Mouse (Mus musculus) kidney, postnatal 0 days (tissue): ENCODE data around the gene Dip2c. TPM values are rescaled to one million over a fixed set of nuclear protein-coding genes. Genes with fewer than 3 reads are reported as not detected.

Experiments used
- ATAC-seq: fragments of 200-750 bp; cut with Nextera tagmentation; replicated peaks from 2 replicates; pipeline ENCODE4 v1.8.0; 2017; ENCODE audit warnings: low read depth, moderate number of reproducible peaks, moderate TSS enrichment, moderate library complexity; ENCODE audit not compliant: low FRiP score
- DNase-seq: peaks from one replicate; pipeline ENCODE4 v3.0.0-alpha.2; 2016; ENCODE audit warnings: low spot score
- H3K27ac ChIP-seq: fragments of 300-500 bp; sonication (generic); 2 replicates; pipeline ENCODE4 v1.5.1; 2014; ENCODE audit warnings: mild to moderate bottlenecking
- H3K27me3 ChIP-seq: fragments of 300-500 bp; sonication (generic); 2 replicates; pipeline ENCODE4 v1.6.1; 2014; ENCODE audit warnings: low read length, mixed read lengths; ENCODE audit not compliant: insufficient read depth
- H3K36me3 ChIP-seq: fragments of 300-500 bp; sonication (generic); 2 replicates; pipeline ENCODE4 v1.6.1; 2014; ENCODE audit warnings: low read length, mixed read lengths; ENCODE audit not compliant: insufficient read depth
- H3K4me1 ChIP-seq: fragments of 300-500 bp; sonication (generic); replicated peaks from 2 replicates; pipeline ENCODE4 v1.6.1; 2014; ENCODE audit warnings: antibody characterized with exemption, low read length, mixed read lengths; ENCODE audit not compliant: insufficient read depth
- H3K4me2 ChIP-seq: fragments of 300-500 bp; sonication (generic); 2 replicates; pipeline ENCODE4 v1.6.1; 2014; ENCODE audit warnings: mild to moderate bottlenecking, low read length, moderate library complexity, mixed read lengths
- H3K4me3 ChIP-seq: fragments of 300-500 bp; sonication (generic); replicated peaks from 2 replicates; pipeline ENCODE4 v1.5.1; 2014; ENCODE audit warnings: low read depth, low read length
- H3K9ac ChIP-seq: fragments of 300-500 bp; sonication (generic); 2 replicates; pipeline ENCODE4 v1.6.1; 2014; ENCODE audit warnings: low read depth, low read length
- H3K9me3 ChIP-seq: fragments of 300-500 bp; sonication (generic); replicated peaks from 2 replicates; pipeline ENCODE4 v1.6.1; 2016; ENCODE audit warnings: low read length, inconsistent platforms, mixed read lengths
- CTCF ChIP-seq: IDR thresholded peaks from 2 replicates; pipeline ENCODE4 v1.5.1; 2016; ENCODE audit warnings: antibody characterized with exemption, low read depth, mild to moderate bottlenecking, moderate library complexity
- WGBS: fragments of 180-500 bp; shearing (Covaris S2); extraction: QIAGEN DNeasy Blood & Tissue Kit; methylation state at CpG from one replicate; pipeline ENCODE4 v1.1.7; 2014; 5-methylcytosine and 5-hydroxymethylcytosine counted together
- polyA plus RNA-seq: library from polyadenylated mRNA; unstranded; fragments of >200 nt; fragmentation: Nextera tagmentation; extraction: Ambion mirVana; gene quantifications from 2 replicates; pipeline ENCODE4 v1.2.1, GENCODE M21; 2015

Gene Dip2c
- polyA plus RNA-seq, 1 experiment from 2014 or later, result 3.8 TPM

GRCm38 (mm10) chr13:9562099-9562498 lies 285.8 kb downstream of the Dip2c start:
- Histone ChIP-seq H3K4me3 (no peak overlapping the region), H3K36me3 (no peaks in the 10 kb centered on the region), H3K4me1 (no peaks in the 10 kb centered on the region), H3K9ac (no peak overlapping the region), H3K27me3 (no peaks in the 10 kb centered on the region), H3K9me3 (no peaks in the 10 kb centered on the region), H3K4me2 (no peak overlapping the region), H3K27ac (no peak overlapping the region)
- 62% methylated on average over 1 of the region's 1 CpGs for WGBS
- DNase-seq, result no peak
- ATAC-seq, result no peak
- TF ChIP-seq CTCF, result no peak

- Histone ChIP-seq H3K27me3 (no peaks in the 10 kb centered on the region), H3K4me3 (no peak overlapping the region), H3K4me1 (no peaks in the 10 kb centered on the region), H3K9ac (no peak overlapping the region), H3K27ac (no peak overlapping the region), H3K4me2 (no peak overlapping the region), H3K9me3 (no peaks in the 10 kb centered on the region), H3K36me3 (no peaks in the 10 kb centered on the region)
- DNase-seq (peak; percentile 30), ATAC-seq (no peak)
- TF ChIP-seq CTCF, result peak; percentile 63
- 13% methylated on average over 2 of the region's 2 CpGs for WGBS
Observed at GRCm38 (mm10) chr13:9562921-9563320, 286.6 kb downstream of the Dip2c start.

GRCm38 (mm10) chr13:9568852-9569251 lies 292.5 kb downstream of the Dip2c start:
- ATAC-seq, result no peak
- Histone ChIP-seq H3K27ac (no peak overlapping the region), H3K36me3 (0 out of 2 replicates have a peak, but pooled peaks cover 7% of the 10 kb centered on the region), H3K27me3 (no peaks in the 10 kb centered on the region), H3K9ac (no peak overlapping the region), H3K4me2 (no peak overlapping the region), H3K4me1 (no peaks in the 10 kb centered on the region), H3K4me3 (no peak overlapping the region), H3K9me3 (no peaks in the 10 kb centered on the region)
- no peak for TF ChIP-seq CTCF
- no peak for DNase-seq
- 91% methylated on average over 5 of the region's 5 CpGs for WGBS

- no peak overlapping the region for H3K9ac ChIP-seq
- H3K4me3 ChIP-seq, result no peak overlapping the region
- H3K9me3 ChIP-seq, result no peaks in the 10 kb centered on the region
- WGBS, result 81% methylated on average over 4 of the region's 4 CpGs
- TF ChIP-seq CTCF, result no peak
- no peaks in the 10 kb centered on the region for H3K4me1 ChIP-seq
- DNase-seq (no peak), ATAC-seq (no peak)
- H3K36me3 ChIP-seq, result no peaks in the 10 kb centered on the region
- no peak overlapping the region for H3K4me2 ChIP-seq
- H3K27me3 ChIP-seq, result no peaks in the 10 kb centered on the region
- no peak overlapping the region for H3K27ac ChIP-seq
Observed at GRCm38 (mm10) chr13:9576686-9577085, 300.4 kb downstream of the Dip2c start.

GRCm38 (mm10) chr13:9578456-9578855 lies 302.1 kb downstream of the Dip2c start:
- Histone ChIP-seq H3K4me1 (no peaks in the 10 kb centered on the region), H3K27me3 (no peaks in the 10 kb centered on the region), H3K36me3 (no peaks in the 10 kb centered on the region), H3K4me2 (no peak overlapping the region), H3K9ac (no peak overlapping the region), H3K27ac (no peak overlapping the region), H3K4me3 (no peak overlapping the region), H3K9me3 (no peaks in the 10 kb centered on the region)
- ATAC-seq (no peak), DNase-seq (peak; percentile 4)
- no peak for TF ChIP-seq CTCF
- WGBS, result 77% methylated on average over 4 of the region's 4 CpGs

GRCm38 (mm10) chr13:9581821-9582220 lies 305.5 kb downstream of the Dip2c start:
- Histone ChIP-seq H3K27me3 (no peaks in the 10 kb centered on the region), H3K36me3 (no peaks in the 10 kb centered on the region), H3K4me1 (no peaks in the 10 kb centered on the region), H3K4me2 (no peak overlapping the region), H3K4me3 (no peak overlapping the region), H3K27ac (no peak overlapping the region), H3K9me3 (no peaks in the 10 kb centered on the region), H3K9ac (no peak overlapping the region)
- ATAC-seq (peak; percentile 68; the same call in 1 of the 2 replicates), DNase-seq (peak; percentile 17)
- no peak for TF ChIP-seq CTCF

- Histone ChIP-seq H3K4me1 (no peaks in the 10 kb centered on the region), H3K36me3 (no peaks in the 10 kb centered on the region), H3K9ac (no peak overlapping the region), H3K9me3 (no peaks in the 10 kb centered on the region), H3K4me2 (no peak overlapping the region), H3K27me3 (no peaks in the 10 kb centered on the region), H3K4me3 (no peak overlapping the region), H3K27ac (no peak overlapping the region)
- ATAC-seq, result no peak
- DNase-seq, result no peak
- TF ChIP-seq CTCF, result no peak
Observed at GRCm38 (mm10) chr13:9583579-9583978, 307.3 kb downstream of the Dip2c start.
